Mouse (Mus musculus) bone marrow macrophage, adult 2 months (primary cell): Measurements from ENCODE around the gene Sfxn1.

Experiments used
- CTCF ChIP-seq: IDR thresholded peaks from 2 replicates; pipeline ENCODE4 v1.5.1; 2012; ENCODE audit warnings: low read depth, mild to moderate bottlenecking, low read length, moderate library complexity
- POLR2A ChIP-seq: IDR thresholded peaks from 2 replicates; pipeline ENCODE4 v1.6.1; 2012; ENCODE audit warnings: mild to moderate bottlenecking, low read depth, low read length, borderline replicate concordance

DNA sequence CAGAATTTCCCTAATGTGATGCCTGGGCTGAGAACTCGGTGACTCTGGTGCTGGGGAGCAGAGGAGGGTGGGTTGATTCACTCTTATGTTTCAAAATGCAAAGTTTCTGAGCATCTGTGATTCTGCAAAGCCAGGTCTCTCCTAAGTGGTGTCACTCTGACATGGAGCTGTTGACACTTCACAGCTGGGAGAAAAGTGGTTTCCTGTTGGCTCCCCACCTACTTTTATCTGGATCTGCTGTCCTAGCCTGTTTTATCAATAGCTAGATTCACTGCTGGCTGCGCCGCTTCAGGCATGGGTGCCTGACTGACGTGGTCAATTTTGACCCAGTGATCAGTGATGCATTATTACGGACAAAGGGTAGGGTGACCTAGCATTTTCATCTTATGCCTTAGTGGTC lies 11.3 kb downstream of the Sfxn1 start:
- no peak for TF ChIP-seq CTCF
- TF ChIP-seq POLR2A = no peak
